Mouse (Mus musculus): ENCODE data around the gene Ccdc70.

- TF ChIP-seq CTCF (IDR thresholded peaks at IDR 0.05; ENCODE audit: low read depth) (no peak), EP300 (optimal IDR thresholded peaks at IDR 0.05) (no peak)
Measured at GRCm38 (mm10) chr8:22019498-22019897, 49.9 kb downstream of the Ccdc70 start.
